Mouse (Mus musculus) MN1 (cell line): ENCODE data around the gene Lrrc56.

Source experiments
- DNase-seq: peaks from one replicate; pipeline ENCODE4 v3.0.0-alpha.2; 2016; ENCODE audit warnings: low spot score

The Lrrc56 gene

GRCm38 (mm10) chr7:141191796-141192685, 1.9 kb upstream of the Lrrc56 start:
- DNase-seq = no peak

- no peak for DNase-seq
These were observed 1.1 kb upstream of the Lrrc56 start for GRCm38 (mm10) chr7:141192776-141193347.

GRCm38 (mm10) chr7:141193348-141193856, 555 bp upstream of the Lrrc56 start:
- DNase-seq = peak; percentile 66

- no peak for DNase-seq
These were observed 452 bp downstream of the Lrrc56 start for GRCm38 (mm10) chr7:141194409-141194808.

- DNase-seq = peak; percentile 91
These were observed 873 bp downstream of the Lrrc56 start for GRCm38 (mm10) chr7:141194830-141195229.

GRCm38 (mm10) chr7:141195754-141196153, 1.8 kb downstream of the Lrrc56 start:
- DNase-seq = no peak

GRCm38 (mm10) chr7:141196619-141197282, 2.8 kb downstream of the Lrrc56 start:
- DNase-seq = no peak

GRCm38 (mm10) chr7:141198121-141198520, 4.2 kb downstream of the Lrrc56 start:
- no peak for DNase-seq

- DNase-seq = no peak
These were observed 10.6 kb downstream of the Lrrc56 start for GRCm38 (mm10) chr7:141204546-141204945.

GRCm38 (mm10) chr7:141205504-141205903, 11.5 kb downstream of the Lrrc56 start:
- DNase-seq = no peak

GRCm38 (mm10) chr7:141206182-141206937, 12.4 kb downstream of the Lrrc56 start:
- DNase-seq = no peak

- DNase-seq = no peak
These were observed 15.6 kb downstream of the Lrrc56 start for GRCm38 (mm10) chr7:141209526-141209925.

- DNase-seq = no peak
These were observed 16.2 kb downstream of the Lrrc56 start for GRCm38 (mm10) chr7:141210137-141210536.

- DNase-seq = no peak
These were observed 16.7 kb downstream of the Lrrc56 start for GRCm38 (mm10) chr7:141210606-141211131.

- no peak for DNase-seq
These were observed 19.2 kb downstream of the Lrrc56 start for GRCm38 (mm10) chr7:141213133-141213532.

- no peak for DNase-seq
These were observed 19.8 kb downstream of the Lrrc56 start, which contains the start of gene Lmntd2 for GRCm38 (mm10) chr7:141213605-141214235. Gene Lmntd2 (minus strand): TSS chr7:141214080.

- no peak for DNase-seq
These were observed 20.4 kb downstream of the Lrrc56 start for GRCm38 (mm10) chr7:141214310-141214709.

- DNase-seq = peak; percentile 94
These were observed 21.3 kb downstream of the Lrrc56 start, which contains the start of gene Rassf7 for GRCm38 (mm10) chr7:141215101-141215879. Gene Rassf7 (plus strand): TSS chr7:141215860.

GRCm38 (mm10) chr7:141215880-141216733, 22.1 kb downstream of the Lrrc56 start:
- DNase-seq = peak; percentile 70
